Mouse (Mus musculus): ENCODE data around the gene Anxa9.

The Anxa9 gene

DNA sequence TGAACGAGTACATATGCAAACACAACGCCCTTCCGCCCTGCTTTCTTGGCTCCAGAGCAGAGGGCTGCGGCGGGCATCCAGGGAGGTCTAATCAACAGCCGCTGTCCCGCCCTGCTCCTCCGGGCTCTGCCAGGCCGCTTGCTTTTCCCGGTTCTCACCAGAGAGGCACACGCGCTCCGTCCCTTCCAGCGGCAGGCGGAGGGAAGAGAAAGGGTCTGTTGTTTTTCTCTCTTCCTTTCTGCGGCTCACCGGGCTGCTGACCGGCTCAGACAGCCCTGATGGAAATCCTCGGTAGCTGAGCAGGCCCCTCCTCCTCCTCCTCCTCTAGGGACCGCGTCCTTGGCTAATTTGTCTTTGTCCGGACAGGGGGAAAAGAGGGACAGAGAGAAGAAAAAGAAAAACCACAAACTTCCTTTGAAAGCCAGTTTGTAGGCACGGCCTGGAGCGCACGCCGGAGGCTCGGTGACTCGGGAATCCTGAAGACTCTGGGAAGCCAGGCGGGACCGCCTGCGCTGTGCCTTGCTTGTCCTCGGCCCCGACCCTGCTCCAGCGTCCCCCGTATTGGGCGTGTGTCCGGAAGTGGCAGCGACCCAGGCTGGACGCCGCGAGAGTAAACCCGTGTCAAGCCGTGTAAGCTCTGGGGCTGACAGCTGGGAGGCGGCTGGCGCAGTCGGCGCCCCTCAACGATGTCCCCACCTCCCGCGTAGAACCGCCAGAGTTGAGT lies 23.9 kb downstream of the Anxa9 start:
- peak; percentile 64 for DNase-seq

DNA sequence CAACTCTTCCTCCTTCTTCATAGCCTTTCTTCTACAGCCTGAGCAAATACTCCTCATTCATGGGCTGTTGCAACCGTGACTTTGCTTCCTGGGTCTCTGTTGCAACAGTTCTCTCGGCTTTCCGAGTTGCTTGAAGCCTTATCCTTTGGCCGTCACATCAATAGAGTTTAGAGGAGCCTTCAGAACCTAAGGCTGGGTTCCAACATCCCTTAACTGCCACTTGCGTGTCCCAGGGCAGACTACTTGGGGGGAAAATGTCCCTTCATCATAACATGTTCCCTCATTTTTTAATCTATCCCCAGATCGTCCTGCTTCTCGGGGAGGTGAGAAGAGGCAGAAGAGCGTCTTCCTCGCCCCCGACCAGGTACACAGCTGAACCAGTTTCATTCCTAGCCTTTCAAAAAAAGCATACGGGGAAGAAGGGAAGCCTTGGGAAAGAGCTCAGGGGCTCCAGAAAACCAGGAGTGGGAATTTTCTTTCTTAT lies 24.6 kb downstream of the Anxa9 start:
- DNase-seq = peak; percentile 67

DNA sequence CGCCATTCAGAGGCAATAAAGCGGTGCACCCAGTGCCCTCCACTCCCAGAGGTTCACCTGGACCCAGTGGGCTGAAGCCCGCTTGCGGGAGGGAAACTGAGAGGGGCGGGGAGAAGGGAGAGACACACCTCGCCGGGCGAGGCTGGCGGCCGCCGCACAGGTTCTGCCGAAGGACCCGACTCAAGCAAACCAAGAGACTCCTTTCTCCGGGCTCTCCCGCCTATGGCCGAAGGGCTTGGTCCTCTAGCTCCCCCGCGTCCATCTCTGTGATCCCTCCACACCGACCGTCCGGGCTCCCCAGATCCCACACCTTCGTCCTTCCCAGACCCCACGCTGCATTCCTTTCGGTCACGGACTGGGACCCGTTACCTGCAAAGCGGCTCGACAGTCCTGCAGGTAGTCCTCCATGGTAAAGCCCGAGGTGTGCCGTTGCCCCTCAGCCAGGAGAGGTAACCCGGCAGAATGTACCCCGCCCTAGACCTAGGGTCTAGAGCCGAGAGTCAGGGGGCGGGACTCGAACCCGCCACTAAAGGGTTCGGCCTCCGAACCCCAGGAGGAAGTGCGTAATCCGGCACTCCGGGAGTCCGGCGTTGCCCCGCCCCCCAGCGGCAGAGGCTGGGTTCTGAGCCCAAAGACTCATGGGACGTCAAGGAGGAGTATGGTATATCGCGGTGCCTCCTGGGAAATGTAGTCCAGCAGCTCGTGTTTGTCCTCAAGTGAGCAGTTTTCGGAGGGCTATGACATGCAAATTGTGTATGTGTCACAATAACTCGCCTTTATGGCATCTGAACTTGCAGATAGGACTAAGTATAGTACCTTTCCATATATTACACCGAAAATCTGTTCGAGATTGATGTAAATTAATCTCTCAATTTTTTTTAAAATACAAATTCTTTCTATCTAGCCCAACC lies 25.5 kb downstream of the Anxa9 start, which contains the start of the genes Mindy1 and Prune1:
Gene Mindy1 (plus strand): TSS at position 130 of the 911 bp plus-strand sequence.
Gene Prune1 (minus strand): TSS at position 861 of the 911 bp plus-strand sequence.
- DNase-seq = peak; percentile 99

DNA sequence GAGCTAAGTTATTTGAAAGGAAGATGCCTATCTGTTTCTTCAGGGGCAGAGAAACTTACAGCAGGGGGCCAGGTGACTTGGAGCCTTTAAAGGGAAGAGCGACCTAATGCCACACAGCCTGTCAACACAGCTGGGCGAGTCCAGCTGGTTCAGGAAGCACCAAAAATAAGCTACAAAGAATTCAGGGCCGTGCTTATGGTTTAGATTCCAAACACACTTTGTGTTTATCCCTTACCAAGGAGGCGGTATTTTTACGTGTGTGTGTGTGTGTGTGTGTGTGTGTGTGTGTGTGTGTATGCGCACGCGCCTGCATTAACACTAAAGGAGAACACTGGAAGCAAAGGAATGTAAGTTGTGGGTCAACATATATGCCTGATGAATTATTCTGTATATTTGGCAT lies 26.2 kb downstream of the Anxa9 start:
- DNase-seq = no peak

DNA sequence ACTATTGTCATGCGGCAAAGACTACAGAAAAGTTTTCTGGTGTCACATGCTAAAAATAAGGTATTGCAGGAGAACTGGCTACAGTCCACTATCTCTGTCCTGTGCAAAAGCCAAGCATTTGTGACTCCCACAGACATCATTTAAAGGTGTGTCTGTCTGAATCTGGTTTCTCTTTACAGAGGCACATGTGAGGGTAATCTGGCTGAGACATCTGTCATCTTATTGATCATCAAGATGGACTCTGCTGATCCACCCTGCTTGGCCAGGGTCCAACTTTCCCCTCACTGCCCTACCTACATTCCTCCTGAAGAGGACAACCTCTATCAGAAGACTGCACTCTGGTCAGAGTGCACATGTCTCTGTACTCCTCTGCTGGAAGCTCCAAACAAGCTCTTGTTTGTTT lies 29.8 kb downstream of the Anxa9 start:
- no peak for DNase-seq

DNA sequence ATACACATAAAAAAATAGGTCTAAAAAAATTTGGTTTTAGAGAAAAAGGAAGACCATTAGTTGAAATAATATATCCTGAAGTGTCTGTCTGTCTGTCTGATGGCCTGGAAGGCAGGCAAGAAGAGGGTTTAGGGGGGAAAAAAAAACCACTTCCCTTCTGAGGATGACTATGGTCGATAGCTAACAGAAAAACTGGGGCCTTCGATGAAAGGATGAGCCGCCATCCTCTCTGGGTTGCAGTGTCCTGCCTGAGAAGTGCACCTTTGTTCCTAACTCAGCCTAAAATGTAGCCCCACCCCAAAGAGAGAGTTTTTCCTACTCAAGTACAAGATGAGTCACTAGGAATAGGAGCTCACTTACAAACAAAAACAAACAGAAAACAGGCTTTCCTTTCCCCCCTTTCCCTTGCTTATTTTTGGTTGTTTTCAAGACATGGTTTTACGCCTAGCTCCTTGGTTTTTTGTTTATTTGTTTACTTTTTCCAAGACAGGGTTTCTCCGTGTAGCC lies 30.5 kb downstream of the Anxa9 start:
- DNase-seq = no peak

DNA sequence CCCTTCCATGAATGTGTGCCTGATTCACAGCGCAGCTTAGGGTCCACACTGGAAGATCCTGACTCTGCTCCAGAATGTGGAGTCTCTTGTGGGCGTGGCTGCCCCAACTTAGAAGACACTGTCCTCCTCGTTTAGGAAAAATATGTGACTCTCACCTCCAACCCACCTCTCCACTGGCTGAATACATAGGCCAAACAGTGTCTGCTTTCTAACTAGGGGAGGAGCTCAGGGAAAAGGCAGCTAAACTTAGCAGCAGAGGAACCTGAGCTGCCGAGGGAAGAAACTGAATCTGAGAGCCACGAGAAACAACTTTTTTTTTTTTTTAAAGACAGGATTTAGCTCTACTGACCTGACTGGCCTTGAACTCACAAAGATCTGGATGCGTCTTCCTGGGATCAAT lies 31.8 kb downstream of the Anxa9 start:
- DNase-seq = no peak

DNA sequence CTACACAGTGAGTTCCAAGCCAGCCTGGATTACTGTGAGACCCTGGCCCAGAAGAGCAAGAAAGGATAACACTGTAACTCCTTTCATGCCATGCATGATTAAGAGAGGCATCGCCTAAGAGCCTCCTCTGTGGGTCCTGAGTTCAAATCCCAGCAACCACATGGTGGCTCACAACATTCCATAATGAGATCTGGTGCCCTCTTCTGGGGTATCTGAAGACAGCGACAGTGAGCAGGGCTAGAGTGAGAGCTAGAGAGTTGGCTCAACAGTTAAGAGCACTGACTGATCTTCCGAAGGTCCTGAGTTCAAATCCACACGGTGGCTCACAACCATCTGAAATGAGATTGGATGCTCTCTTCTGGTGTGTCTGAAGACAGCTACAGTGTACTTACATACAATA lies 32.5 kb downstream of the Anxa9 start:
- no peak for DNase-seq

DNA sequence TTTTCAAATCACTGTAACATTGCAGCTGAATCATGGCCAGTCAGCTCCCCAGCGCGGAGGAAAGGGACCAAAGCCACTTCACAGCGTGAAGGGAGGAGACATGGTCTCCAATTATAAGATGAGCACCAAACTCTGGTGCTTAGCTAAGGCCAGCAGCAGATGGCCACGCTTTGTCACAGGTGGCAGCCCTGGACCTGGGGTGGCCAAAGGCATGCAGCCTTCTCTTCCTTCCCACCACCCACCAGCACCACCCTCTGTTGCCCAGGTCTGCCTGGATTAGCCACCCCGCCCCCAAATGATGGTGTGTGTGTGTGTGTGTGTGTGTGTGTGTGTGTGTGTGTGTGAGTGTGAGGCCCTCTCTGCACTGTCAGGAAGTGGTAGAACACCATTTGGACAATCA lies 33.5 kb downstream of the Anxa9 start:
- no peak for DNase-seq

DNA sequence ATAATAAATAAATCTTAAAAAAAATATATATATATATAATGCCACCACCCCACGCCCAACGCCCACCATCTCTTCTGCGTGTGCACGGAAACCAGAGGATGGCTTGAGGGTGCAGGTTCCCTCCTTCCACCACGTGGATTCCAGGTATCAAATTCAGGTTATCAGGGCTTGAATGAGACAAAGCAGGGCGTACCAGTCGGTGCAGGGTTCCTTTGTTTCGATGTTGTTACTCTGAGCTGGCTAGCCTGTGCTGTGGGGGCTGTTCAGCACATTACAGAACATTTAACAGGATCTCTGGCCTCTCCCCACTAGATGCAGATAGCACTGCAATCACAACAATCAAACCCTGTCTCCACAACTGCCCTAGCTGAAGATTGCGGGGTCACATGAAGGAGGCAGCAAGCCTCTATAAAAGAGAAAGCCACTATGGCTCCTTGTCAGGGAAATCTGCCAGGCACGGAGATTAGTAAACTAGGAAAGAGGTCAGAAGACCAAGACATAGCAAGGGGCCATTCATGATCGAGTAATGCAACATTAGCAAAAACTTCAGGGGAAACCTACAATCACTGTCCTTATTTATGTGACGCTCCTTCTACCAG lies 36.1 kb downstream of the Anxa9 start:
- DNase-seq = no peak

DNA sequence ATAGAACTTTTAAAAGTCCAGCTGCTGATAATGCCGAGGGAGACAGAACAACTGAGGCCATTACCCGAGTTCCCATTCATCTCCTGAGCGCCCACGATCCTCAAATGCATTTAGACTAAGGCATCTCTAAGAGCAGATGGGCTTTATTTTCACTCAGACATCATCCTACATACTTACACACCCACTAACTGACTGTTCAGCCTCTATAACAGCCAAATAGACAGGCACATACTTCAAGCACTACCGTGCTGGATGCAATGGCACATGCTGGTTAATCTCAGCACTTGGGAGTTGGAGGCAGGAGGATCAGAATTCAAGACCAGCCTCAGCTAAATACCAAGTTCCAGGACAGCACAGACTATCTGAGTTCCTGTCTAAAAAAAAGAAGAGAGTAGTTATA lies 37.2 kb downstream of the Anxa9 start:
- no peak for DNase-seq

DNA sequence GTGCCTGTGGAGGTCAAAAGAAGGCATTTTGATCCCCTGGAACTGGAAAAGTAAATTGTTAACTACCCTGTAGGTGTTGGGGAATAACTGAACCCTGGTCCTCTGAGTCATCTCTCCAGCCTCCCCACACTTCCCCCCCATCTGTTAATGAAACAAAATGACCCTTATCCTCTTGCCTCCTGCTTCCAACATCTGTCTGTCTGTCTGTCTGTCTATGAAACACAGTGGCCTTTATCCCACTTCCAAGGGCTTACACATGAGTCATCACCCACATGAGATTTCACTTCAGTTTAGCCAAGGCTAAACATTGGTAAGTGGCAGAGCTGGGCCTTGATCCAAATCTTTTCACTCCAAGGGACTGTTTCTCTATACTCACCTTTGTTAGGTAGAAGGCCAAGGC lies 39.1 kb downstream of the Anxa9 start:
- no peak for DNase-seq

DNA sequence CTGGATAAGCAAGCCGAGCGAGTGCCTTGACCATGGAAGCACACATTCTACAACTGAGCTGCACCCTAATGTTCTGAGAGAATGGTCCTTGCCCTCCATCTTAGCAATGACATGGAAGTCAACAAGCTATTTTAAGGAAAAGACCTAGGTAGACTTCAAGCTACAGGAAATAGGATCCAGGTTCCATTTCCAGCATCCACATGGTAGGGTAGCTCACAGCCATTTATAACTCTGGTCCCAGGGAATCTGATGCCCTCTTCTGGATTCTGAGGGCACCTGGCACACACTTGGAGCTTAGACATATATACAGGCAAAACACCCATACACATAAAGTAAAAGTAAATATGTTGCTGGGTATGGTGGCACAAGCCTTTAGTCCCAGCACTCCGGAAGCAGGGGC lies 40.9 kb downstream of the Anxa9 start:
- no peak for DNase-seq

DNA sequence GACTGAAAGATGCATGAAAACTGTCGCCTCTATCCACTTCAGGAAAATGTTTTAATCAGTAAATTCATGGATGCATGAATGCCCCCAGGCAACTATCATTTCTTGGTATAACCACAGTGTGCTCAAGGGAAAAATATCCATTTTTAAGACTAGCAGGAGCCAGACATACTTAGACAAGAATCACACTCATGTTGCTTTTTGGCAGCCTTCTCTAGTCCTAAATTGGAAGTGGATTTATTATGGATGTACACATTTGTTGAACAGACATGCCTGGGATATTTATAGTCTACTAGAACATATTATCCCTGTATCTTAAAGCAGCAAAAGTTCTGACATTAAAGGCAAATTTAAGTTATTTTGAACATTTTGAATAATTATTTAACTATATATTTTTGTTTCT lies 42.3 kb downstream of the Anxa9 start:
- DNase-seq = no peak

DNA sequence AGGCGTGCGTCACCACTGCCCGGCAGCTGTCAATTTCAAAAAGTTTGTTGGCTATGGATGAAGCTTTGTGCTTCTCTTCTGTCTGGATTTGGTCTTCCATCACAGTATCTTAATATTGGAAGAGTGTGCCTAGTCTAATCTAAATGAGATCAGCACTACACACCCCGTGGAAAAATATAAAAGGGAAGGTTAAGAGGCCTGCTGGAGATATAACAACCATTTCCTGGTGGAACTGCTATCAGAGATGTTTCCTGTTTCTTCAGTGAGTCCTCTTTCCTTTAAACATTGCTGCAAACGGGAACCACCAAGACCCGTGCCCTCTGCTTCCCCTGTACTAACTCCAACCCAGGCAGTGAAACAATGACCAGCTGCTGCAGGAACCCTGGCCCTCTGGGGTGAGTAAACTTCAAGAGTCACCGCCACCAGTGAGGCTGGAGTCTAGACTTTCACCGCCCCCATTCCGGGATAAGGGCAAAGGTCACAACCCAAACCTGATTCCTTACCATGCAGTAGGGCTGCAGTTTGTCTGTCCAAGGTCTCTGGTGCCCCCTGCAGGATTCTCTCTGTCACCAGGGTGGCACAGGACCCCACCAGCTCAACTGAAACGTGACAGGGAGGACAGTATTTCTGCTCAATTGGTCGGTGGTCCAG lies 43.8 kb downstream of the Anxa9 start:
- peak; percentile 84 for DNase-seq

DNA sequence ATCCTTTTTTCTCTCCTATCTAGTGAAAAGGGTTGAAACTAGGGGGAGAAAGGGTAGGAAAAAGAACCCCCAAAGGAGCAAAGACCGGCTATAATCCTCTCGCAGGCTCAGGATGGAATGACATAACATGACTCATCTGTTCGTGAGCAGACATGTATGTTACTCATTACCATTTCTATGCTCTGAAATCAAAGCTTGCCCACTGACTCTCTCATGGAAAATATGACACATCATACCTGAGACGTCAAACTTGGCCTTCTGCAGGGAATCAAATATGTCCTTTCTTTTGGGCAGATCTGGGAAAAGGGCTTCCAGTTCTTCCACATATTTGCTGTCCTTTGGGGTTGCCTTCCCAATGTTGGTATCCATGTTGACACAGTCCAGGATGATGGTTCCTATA lies 45.0 kb downstream of the Anxa9 start:
- no peak for DNase-seq

DNA sequence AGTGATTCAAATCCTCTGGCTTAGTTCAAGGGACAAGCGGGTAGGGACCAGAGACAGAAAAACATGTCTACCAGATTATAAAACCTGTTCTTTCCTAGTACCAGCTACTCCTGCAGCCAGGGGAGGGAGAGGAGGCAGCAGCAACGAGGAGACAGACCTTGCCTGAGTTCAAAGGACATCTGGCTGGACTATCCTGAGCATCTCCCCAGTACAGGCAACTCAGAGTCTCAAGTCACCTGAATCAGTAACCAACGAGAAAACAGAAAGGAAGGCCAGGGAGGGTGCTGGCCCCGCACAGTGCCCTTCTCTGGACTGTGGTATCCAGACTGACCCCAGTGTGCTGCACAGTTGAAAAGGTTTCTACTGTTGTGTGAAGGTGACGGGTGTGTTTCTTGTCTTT lies 50.0 kb downstream of the Anxa9 start:
- DNase-seq = no peak

DNA sequence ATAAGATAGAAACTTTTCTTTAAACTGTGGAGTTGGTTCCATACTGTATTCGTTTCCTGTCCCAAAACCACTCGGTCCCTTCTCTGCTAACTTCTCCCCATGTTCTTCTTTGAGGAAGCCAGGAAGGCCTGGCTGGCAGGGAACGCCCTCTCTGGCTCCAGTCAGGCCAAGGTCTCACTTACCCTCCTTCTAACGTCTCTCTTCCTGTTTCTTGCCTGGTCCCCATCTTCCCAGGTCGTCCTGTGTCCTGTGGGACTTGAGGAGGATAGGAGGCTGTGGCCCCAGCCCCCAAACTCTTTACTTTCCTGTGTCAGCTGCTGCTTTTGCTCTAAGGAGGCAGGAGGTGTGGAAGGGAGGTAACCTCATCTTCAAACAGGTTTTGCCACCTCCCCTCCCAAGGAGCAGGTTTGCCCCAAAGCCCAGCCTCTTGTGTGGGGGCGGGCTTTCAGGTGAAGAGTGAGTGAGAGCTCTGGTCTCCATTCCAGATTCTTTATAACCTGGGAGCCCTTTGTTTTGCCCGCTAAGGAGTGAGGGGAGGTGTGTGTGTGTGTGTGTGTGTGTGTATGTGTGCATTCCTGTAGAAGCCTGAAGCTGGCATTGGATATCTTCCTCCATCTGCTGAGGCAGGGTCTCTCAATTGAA lies 56.1 kb downstream of the Anxa9 start, which contains the start of gene Bnipl:
Gene Bnipl (minus strand): TSS at position 411 of the 642 bp plus-strand sequence.
- no peak for DNase-seq

DNA sequence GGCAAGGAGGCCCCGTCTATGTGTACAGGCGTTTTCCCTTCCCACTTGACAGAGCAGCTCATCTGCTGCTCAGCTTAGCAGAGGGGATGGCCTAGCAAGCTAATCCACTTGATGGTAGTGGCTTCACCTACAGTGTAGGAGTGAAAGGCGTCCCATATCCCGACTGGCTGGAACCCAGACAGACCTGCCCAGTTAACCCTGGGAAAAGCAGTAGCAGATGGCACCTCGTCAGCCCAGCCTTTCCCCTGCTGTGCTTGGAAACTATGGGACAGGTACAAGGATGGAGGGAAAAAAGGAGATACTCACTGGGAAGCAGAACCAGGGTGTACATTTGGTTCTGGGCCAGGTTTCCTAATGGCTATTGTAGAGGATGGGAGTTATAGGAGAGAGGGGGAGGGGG lies 56.6 kb downstream of the Anxa9 start:
- DNase-seq = no peak

DNA sequence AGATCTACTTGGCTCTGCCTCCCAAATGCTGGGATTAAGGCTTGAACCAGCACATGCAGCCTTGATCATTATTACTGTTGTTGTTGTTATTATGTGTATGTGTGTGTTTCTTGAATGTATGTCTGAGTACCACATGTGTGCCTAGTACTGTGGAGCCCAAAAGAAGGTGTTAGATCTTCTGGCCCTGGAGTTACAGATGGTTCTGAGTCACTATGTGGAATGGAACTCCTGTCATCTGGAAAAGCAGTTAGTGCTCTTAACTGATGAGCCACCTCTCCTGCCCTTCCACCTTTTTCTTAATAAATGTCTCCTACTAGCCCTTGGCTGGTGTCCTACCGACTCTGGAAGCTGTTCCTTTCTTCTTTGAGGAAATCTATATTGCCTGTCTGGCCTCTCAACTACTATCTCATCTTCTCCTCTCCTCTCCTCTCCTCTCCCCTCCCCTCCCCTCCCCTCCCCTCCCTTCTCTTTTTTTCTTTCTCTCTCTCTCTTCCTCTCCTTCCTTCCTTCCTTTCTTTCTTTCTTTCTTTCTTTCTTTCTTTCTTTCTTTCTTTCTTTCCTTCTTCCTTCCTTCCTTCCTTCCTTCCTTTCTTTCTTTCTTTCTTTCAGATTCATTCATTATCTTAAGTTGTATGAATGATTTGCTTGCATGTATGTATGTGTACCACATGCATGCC lies 59.2 kb downstream of the Anxa9 start:
- no peak for DNase-seq

DNA sequence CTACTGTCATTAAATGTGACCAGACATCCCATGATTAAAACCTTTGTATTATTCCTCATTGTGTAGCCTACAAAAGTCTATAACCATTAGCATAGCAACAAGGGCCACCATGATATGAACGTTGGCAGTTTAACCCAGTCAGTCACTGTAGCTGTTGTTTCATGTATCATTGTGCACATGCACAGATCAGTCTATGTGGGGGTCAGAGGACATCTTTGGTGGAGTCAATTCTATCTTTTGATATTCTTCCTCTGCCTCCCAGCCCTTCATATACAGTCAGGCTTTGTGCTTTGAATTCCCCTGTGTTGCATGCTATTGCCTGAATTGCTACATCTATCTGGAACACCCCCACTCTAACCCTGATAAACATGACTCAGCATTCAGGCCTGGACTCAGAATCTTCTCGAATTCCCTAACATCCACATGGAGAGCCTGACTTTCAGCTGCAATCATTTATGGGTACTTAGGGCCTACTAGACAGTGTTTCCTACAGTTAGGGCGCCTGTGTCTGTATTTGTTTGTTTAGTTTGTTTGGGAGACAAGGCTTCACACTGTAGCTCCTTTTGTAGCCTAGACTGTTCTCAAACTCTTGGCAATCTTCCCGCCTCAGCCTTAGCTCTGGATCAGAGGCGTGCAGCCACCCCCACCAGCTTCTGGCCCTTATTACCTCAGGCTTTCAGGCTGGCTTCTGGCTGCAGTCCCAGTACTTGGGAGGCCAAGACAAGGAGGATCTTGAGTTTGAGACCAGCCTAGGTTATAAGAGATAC lies 60.3 kb downstream of the Anxa9 start:
- no peak for DNase-seq

All from thymus, postnatal 25 days (tissue).